ENCODE assay signal across 8 mouse cellular contexts in genomic region chrX:141724391-141724891, GRCm38 (mm10). TPM values are rescaled to one million over a fixed set of nuclear protein-coding genes. Genes with fewer than 3 reads are reported as not detected.
DNase-seq lines count a peak whose midpoint lies in the region; ATAC-seq and TF ChIP-seq lines count a peak whose summit lies in the region.

No protein-coding gene starts in this region.

- no peak for TF ChIP-seq CTCF in gastrocnemius, adult 2 months (IDR thresholded peaks at IDR 0.05)
- TF ChIP-seq CTCF in thymus, adult 2 months (IDR thresholded peaks at IDR 0.05; ENCODE audit: borderline replicate concordance, control insufficient read depth, extremely low read depth, insufficient read depth, low read length, poor library complexity) = no peak

- no peak overlapping the region for H3K27ac ChIP-seq in gastrocnemius, adult 2 months
- H3K27ac ChIP-seq in ES-E14 (ENCODE audit: insufficient read depth, low read depth, low read length, poor library complexity, severe bottlenecking) = no peak overlapping the region
- no peak overlapping the region for H3K27ac ChIP-seq in forebrain, embryonic 14.5 days (ENCODE audit: low read depth, low read length)
- no peak overlapping the region for H3K27ac ChIP-seq in liver, embryonic 13.5 days
- no peak overlapping the region for H3K27ac ChIP-seq in thymus, adult 2 months (ENCODE audit: control insufficient read depth, insufficient read depth, low read length)

- DNase-seq in gastrocnemius, adult 2 months = no peak
- DNase-seq in gastrocnemius, postnatal 36 days = no peak
- DNase-seq in ES-E14 (ENCODE audit: low read depth, low spot score) = no peak
- peak; percentile 29 for DNase-seq in forebrain, embryonic 14.5 days (ENCODE audit: low spot score)
- no peak for DNase-seq in liver, embryonic 13.5 days
- no peak for DNase-seq in thymus, adult 2 months
- no peak for DNase-seq in T-cell, adult 2 months (ENCODE audit: low spot score)
- DNase-seq in adipocyte (ENCODE audit: low spot score) = no peak

- intact Hi-C loops in gastrocnemius, adult 2 months (cut with DNase I) = no loop called here
- intact Hi-C loops in gastrocnemius, postnatal 36 days (cut with DNase I) = no loop called here

- no peaks in the 10 kb centered on the region for H3K9me3 ChIP-seq in ES-E14 (ENCODE audit: control insufficient read depth, insufficient read depth, low read depth, low read length)
- no peaks in the 10 kb centered on the region for H3K9me3 ChIP-seq in forebrain, embryonic 14.5 days (replicated peaks; ENCODE audit: control insufficient read depth, low read length)
- H3K9me3 ChIP-seq in liver, embryonic 13.5 days (replicated peaks) = no peaks in the 10 kb centered on the region

- no peak for TF ChIP-seq POLR2A in thymus, adult 2 months (IDR thresholded peaks at IDR 0.05; ENCODE audit: control insufficient read depth, extremely low read depth, insufficient read depth, low read length, poor library complexity)

- H3K9ac ChIP-seq in ES-E14 (ENCODE audit: insufficient read depth, low read depth, low read length, poor library complexity, severe bottlenecking) = peak overlapping the region; percentile 52
- no peak overlapping the region for H3K9ac ChIP-seq in forebrain, embryonic 14.5 days (ENCODE audit: low read length)
- no peak overlapping the region for H3K9ac ChIP-seq in liver, embryonic 13.5 days

- no peaks in the 10 kb centered on the region for H3K36me3 ChIP-seq in ES-E14 (ENCODE audit: control insufficient read depth, insufficient read depth, low read length, poor library complexity, severe bottlenecking)
- H3K36me3 ChIP-seq in forebrain, embryonic 14.5 days (ENCODE audit: control insufficient read depth, insufficient read depth, low read length) = no peaks in the 10 kb centered on the region
- H3K36me3 ChIP-seq in liver, embryonic 13.5 days = no peaks in the 10 kb centered on the region
- H3K36me3 ChIP-seq in thymus, adult 2 months (ENCODE audit: control insufficient read depth, insufficient read depth, low read length) = no peaks in the 10 kb centered on the region

- H3K4me3 ChIP-seq in gastrocnemius, adult 2 months = peak overlapping the region; percentile 52
- H3K4me3 ChIP-seq in ES-E14 (ENCODE audit: insufficient read depth in 1 of 2, low read depth in 1 of 2, low read length in 2 of 2, poor library complexity in 1 of 2, severe bottlenecking in 1 of 2) = peak overlapping the region; percentile 75 to 81
- peak overlapping the region; percentile 31 for H3K4me3 ChIP-seq in forebrain, embryonic 14.5 days (ENCODE audit: low read depth, low read length)
- H3K4me3 ChIP-seq in liver, embryonic 13.5 days (replicated peaks) = peak overlapping the region; percentile 21
- no peak overlapping the region for H3K4me3 ChIP-seq in thymus, adult 2 months (ENCODE audit: control insufficient read depth, insufficient read depth, low read length)

- in situ Hi-C loops in ES-E14 (cut with MboI; ENCODE audit: low sequenced_read_pairs in 2 of 2, unreplicated experiment in 2 of 2) = no loop called here

- no peaks in the 10 kb centered on the region; a peak in 1 of 4 replicates for H3K4me1 ChIP-seq in ES-E14 (ENCODE audit: control insufficient read depth in 2 of 2, insufficient read depth in 2 of 2, low read length in 2 of 2, poor library complexity in 1 of 2)
- H3K4me1 ChIP-seq in forebrain, embryonic 14.5 days (ENCODE audit: control insufficient read depth, insufficient read depth, low read length) = no peaks in the 10 kb centered on the region
- H3K4me1 ChIP-seq in liver, embryonic 13.5 days (replicated peaks) = no peaks in the 10 kb centered on the region
- H3K4me1 ChIP-seq in thymus, adult 2 months (replicated peaks; ENCODE audit: control insufficient read depth, insufficient read depth, low read length) = no peaks in the 10 kb centered on the region

- peaks cover 41% of the 10 kb centered on the region for H3K27me3 ChIP-seq in forebrain, embryonic 14.5 days (replicated peaks; ENCODE audit: control insufficient read depth, insufficient read depth, low read length)
- H3K27me3 ChIP-seq in liver, embryonic 13.5 days = peaks cover 70% of the 10 kb centered on the region
- H3K27me3 ChIP-seq in thymus, adult 2 months (ENCODE audit: control insufficient read depth, insufficient read depth, low read length) = no peaks in the 10 kb centered on the region; the same call in 1 of the 2 replicates

- 44% methylated on average over 52 of the region's 52 CpGs for WGBS in forebrain, embryonic 14.5 days
- 19% methylated on average over 52 of the region's 52 CpGs for WGBS in liver, embryonic 13.5 days (ENCODE audit: insufficient replicate concordance)
- WGBS in thymus, adult 2 months = 3% methylated on average over 36 of the region's 52 CpGs

- peak overlapping the region; percentile 56 for H3K4me2 ChIP-seq in forebrain, embryonic 14.5 days (ENCODE audit: low read length)
- peak overlapping the region; percentile 32; the same call in 1 of the 2 replicates for H3K4me2 ChIP-seq in liver, embryonic 13.5 days

- ATAC-seq in forebrain, embryonic 14.5 days = peak; percentile 32
- no peak for ATAC-seq in liver, embryonic 13.5 days (ENCODE audit: low read depth)

TF ChIP-seq in ES-E14, 5 proteins besides CTCF, POLR2A, EP300 and RAD21:
- TF ChIP-seq MAFK (IDR thresholded peaks at IDR 0.05; ENCODE audit: insufficient read depth, low read depth, low read length) (no peak), CHD2 (IDR thresholded peaks at IDR 0.05; ENCODE audit: low read depth, low read length) (no peak), ZNF384 (IDR thresholded peaks at IDR 0.05; ENCODE audit: low read depth, low read length) (no peak), ZC3H11A (IDR thresholded peaks at IDR 0.05; ENCODE audit: borderline replicate concordance, low read depth, low read length) (no peak), HCFC1 (IDR thresholded peaks at IDR 0.05; ENCODE audit: borderline replicate concordance, insufficient read depth, low read length) (no peak)

RNA-seq across cellular contexts. Expression of gene Irs4, which starts 0.6 kb away (rescaled TPM):
- not detected for total RNA-seq in gastrocnemius, adult 2 months (2021)
- total RNA-seq in gastrocnemius, postnatal 36 days (2021) = not detected
- total RNA-seq in ES-E14 (2012; rRNA removed) = 0.36 and 0.42 TPM in 2 replicates
- 1.5 and 1.9 TPM in 2 replicates for polyA plus RNA-seq in forebrain, embryonic 14.5 days (2014; fragmentation: Nextera tagmentation; extraction: Ambion mirVana)
- not detected in 2 replicates for polyA plus RNA-seq in liver, embryonic 13.5 days (2015; fragmentation: Nextera tagmentation; extraction: Ambion mirVana)
- polyA plus RNA-seq in thymus, adult 2 months (2012; rRNA removed) = not detected in 2 replicates
